Mouse (Mus musculus): ENCODE measurements around the gene Stk19.
"Not testable (repeated sequence)": the region's sequence is repeated elsewhere in the genome, so short reads cannot be mapped to it uniquely, and the experiment has no call there.

The Stk19 gene

DNA sequence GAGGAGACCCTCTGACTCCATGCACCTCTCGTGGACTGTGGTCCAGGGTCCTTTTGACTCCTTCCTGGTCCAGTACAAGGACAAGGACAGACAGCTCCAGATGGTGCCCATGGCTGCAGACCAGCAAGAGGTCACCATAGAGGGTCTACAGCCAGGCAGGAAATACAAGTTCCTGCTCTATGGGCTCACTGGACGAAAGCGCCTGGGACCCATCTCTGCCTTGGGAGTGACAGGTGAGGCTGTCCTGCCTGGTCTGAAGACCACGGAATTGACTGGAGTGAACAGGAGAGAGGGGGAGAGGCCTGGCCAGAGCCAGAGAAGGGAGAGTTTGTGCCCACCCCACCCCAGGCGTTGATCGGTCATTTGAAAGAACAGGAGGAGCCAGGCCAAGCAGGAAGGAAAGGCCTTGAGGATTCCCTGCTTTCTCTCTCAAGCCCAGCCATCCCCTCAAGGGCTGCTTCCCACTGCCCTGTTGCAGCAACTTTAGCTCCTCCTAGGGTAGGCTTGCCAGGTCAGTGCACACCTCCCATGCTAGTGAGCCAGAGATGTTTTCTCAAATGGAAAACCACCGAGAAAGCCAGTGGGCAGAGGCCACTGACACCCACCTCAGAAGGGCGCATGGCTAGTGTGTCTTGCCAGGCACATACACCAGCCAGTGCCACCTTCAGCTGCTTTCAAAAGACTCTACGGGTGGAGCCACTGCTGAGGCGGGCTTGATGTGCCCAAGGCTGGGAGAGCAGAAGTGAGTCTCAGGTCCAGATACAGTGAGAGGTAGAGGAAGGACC is 39.3 kb downstream of the Stk19 start:
- not testable (repeated sequence) for DNase-seq (ENCODE audit: low spot score in 2 of 2)

DNA sequence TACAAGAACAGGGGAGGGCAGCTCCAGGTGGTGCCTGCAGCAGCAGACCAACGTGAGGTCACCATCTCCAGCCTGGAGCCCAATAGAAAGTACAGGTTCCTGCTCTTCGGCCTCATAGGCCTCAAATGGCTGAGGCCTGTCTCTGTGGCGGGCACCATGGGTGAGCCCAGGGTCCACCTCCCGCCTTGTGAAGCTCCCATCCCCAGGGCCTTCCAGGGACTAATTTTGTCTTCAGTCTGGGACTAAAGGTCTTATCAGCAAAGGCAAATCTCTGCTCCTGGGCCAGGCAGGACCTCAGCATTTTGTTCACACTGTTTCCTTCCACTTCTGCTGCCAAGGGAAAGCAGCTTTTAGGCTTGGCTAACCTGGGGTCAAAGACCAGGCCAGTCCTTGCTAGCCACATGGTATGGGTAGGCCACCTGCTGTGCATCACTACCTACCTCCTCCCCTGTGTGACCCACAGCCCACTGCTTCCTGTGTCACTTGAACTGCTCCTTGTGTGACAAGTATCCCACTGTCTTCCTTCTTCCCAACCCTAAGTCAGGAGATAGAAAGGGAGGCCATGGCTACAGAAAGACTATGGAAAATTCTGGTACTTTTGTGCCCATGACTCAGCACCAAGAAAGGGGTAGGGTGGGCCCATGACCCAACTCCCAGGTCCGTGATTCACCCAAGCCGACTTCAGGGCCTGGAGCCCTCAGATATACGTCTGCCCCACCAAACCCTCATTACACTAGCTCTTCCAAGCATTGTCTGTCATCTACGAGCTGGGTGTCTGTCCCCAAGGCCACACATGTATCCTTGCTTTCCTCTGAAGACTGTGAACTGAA is 40.2 kb downstream of the Stk19 start:
- DNase-seq (ENCODE audit: low spot score in 2 of 2), result no peak

DNA sequence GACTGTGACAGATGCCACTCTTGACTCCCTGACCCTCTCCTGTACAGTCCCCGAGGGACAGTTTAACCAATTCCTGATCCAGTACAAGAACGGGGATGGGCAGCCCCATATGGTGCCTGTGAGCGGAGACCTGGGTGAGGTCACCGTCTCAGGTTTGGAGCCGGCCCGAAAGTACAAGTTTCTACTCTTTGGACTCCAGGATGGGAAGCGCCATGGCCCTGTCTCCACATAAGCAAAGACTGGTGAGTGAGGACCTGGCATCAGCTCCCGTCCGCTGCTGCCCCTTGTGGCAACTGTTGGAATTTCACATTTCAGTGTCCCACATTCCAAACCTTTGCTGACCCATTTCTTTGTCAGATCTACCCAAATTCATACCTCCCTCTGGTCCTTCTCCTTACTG is 41.1 kb downstream of the Stk19 start:
- DNase-seq (ENCODE audit: low spot score in 2 of 2), result peak in 1 of 2 experiments; percentile 34

DNA sequence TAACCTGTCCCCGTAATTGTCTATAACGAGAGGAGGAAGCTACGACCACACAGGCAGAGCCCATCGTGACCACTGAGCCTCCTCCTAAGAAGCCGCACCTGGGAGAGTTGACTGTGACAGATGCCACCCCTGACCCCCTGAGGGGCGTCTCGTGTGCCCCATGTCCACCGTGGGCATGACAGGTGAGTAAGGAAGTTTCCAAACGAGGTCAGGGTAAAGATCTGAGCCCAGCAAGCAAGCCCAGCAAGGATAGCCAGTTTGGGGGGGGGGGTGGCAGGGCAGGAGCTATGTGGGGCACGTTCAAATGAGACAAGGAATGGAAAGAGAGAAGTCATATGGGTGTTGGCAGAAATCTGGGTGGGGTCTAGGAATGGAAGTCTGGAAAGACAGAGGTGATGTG is 41.7 kb downstream of the Stk19 start:
- no peak for DNase-seq (ENCODE audit: low spot score in 2 of 2)

DNA sequence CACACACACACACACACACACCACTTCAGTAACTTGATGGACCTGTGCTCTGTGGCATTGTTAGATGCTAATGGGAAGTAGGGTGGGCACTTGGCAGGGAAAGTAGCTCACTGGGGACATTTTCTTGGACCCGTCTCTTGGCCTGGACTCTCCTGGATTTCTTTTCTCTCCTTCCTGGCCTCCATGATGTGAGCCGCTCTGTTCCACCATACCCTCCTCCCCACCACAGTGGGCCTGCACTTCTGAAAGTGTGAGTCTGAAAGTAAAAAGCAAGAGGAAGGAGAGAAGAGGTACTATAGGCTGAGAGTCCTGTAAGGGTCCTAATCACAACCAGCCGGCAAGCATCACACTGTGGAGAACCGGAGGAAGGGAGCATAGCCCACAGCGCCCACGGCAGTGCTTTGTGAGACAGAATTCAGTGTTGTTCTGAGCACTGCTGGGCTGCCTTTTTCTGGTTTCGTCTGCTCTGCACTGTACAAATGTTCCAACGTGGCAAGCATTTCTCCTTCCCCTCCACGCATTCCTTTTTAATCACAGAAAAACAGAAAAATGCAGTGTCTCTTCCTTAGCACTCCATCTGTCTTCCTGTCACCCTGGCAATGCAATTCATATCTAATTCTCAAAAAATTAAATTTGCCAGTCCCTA is 58.9 kb downstream of the Stk19 start:
- DNase-seq (ENCODE audit: low spot score in 2 of 2), result peak in 1 of 2 experiments; percentile 24

Data from left cerebral cortex, adult 9 months (tissue).